Mouse (Mus musculus): ENCODE data around the gene Il17f.

Gene Il17f

GRCm38 (mm10) chr1:20778366-20778765, 12.1 kb downstream of the Il17f start:
- 77% methylated on average over 2 of the region's 2 CpGs for WGBS

- WGBS: 89% methylated on average over 4 of the region's 4 CpGs
Measured at GRCm38 (mm10) chr1:20774026-20774730, 16.2 kb downstream of the Il17f start.

- 89% methylated on average over 6 of the region's 6 CpGs for WGBS
Measured at GRCm38 (mm10) chr1:20766526-20766925, 23.9 kb downstream of the Il17f start.

DNA sequence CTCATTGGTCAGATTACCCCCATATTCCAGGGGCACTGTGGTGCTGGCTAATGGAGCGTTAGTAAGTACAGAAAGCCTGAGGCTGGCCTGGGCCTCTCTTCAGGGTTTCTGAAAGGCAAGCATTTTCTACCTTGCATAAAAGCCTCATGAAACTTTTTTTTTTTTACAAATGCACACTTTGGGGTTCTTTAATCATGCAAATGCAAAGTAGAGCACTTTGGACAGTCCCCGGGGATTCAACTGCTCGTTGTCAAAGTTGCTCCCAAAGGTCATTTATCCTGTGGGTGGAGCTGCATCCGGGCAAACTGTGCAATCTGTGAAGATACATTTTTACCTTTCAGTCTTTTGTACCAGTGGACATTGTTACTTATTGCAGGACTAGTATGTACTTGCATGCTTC, 29.0 kb downstream of the Il17f start:
- WGBS: 73% methylated on average over 4 of the region's 4 CpGs

DNA sequence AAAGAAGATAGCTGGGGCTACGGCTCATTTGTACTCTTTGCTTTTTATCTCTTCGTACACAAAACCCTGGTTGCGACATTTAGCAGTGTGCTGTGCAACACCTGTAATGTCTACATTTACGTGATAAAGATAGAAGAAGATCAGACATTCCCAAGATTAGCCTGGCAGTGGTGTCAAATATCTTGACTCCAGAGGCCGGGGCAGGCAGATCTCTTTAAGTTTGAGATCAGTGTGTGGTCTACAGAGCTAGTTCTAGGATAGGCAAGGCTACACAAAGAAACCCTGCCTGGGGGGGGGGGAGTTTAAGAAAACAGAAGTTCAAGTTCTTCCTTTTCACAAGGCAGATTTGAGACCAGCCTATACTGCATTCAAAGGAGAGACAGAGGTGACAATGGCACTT, 30.1 kb downstream of the Il17f start:
- 88% methylated on average over 5 of the region's 5 CpGs for WGBS

DNA sequence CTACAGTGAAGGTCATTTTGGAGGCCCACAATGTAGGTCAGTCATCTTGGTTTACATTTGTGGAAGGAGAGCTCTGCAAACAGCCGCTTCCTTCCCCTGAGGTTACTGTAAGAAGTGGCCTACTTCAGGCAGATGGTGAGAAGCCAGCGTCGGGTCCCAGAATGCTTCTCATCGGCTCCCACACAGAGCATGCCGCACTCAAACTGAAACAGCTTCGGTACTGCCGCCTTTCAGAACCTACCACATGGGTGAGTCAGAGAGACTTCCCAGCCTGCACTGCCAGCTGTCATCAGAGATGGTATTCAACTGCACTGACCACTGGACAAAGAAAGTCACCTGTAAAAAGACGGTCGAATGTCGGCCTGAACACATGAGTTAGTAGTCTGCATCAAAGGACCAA, 30.6 kb downstream of the Il17f start:
- 69% methylated on average over 10 of the region's 10 CpGs for WGBS

DNA sequence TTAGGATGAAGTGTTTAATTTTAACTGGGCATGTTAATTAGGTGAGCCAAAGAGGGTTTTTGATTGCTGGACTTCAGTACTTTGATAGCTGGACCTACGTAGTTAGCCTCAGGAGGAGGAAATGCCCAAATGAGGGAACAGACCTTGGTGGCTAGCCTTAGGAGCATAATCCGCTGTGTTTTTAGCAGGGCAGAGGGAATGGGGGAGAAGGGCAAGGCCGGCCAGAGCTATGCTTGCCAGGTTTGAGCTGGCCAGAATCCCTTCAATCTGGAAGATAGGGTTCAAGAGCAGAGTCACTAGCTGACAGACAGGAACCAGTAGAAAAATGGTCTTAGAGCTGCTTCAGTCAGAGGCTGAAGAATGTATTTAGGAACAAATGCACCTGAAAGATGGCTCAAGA, 32.8 kb downstream of the Il17f start:
- 91% methylated on average over 3 of the region's 3 CpGs for WGBS

- 82% methylated on average over 10 of the region's 10 CpGs for WGBS
Measured at GRCm38 (mm10) chr1:20754439-20754838, 36.0 kb downstream of the Il17f start.

GRCm38 (mm10) chr1:20740496-20740998, 49.9 kb downstream of the Il17f start:
- WGBS: 85% methylated on average over 3 of the region's 3 CpGs

- 89% methylated on average over 2 of the region's 2 CpGs for WGBS
Measured at GRCm38 (mm10) chr1:20738483-20738882, 51.9 kb downstream of the Il17f start.

DNA sequence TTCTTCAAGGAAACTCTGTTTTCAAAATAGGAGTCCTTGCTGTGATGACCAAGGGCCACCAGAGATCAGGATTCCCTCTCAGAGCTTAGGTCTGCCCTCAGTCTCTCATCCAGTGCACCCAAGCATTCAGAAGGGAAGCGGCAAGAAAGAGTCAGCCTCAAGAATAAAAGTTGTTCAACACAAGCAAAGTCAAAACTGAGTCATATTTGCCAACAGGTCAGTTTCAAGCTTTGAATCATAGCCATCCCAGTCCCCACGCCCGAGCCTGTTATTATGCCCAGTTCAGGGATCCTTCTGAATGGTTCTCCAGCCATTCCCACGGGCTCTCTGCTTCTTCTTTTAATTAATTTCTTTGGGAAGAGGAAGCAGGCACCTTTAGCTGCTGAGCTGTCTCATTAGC, 53.8 kb downstream of the Il17f start:
- WGBS: 90% methylated on average over 4 of the region's 4 CpGs

DNA sequence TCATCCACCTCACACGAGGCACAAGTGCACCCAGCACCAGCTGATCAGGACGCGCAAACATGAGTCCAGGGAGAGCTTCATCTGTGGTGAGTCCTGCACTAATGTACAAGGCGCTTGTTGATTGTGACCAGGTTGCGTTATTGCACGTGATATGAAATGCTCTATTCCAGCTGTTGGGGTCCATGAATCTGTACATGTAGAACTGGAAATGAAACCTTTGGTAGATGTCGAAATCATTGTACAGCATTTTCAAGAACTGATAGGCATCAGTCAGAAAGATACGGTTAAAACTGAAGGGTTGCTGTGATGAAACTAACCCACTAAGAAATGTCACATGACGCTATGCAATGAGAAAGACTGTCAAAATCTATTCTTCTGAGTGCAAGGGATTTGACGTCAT, 59.5 kb downstream of the Il17f start, which contains the start of gene Il17a:
Gene Il17a (plus strand): TSS at position 3 of the 400 bp plus-strand sequence.
- WGBS: 93% methylated on average over 10 of the region's 10 CpGs

Data from cerebral cortex, adult 2 months (tissue).